Mouse (Mus musculus) telencephalon, adult 2 months (tissue): ENCODE measurements around the gene Gm16503.
"Not testable (repeated sequence)": the region's sequence is repeated elsewhere in the genome, so short reads cannot be mapped to it uniquely, and the experiment has no call there.

Experiments used
- DNase-seq: peaks from one replicate; pipeline ENCODE4 v3.0.0-alpha.2; 2011; ENCODE audit warnings: low read depth, low spot score

Gm16503 gene

GRCm38 (mm10) chr4:147539918-147540317 is at the start of gene Gm16503:
TSS of gene Gm16503 (plus strand) at chr4:147540218.
- DNase-seq = not testable (repeated sequence)

GRCm38 (mm10) chr4:147492117-147492516 is 47.9 kb upstream of the Gm16503 start, which contains the start of gene Zfp982:
TSS of gene Zfp982 (plus strand) at chr4:147492417.
- not testable (repeated sequence) for DNase-seq

- not testable (repeated sequence) for DNase-seq
Observed at GRCm38 (mm10) chr4:147498772-147499613, 41.0 kb upstream of the Gm16503 start.

- DNase-seq = no peak
Observed at GRCm38 (mm10) chr4:147509174-147509573, 30.8 kb upstream of the Gm16503 start.

- no peak for DNase-seq
Observed at GRCm38 (mm10) chr4:147518981-147519380, 21.0 kb upstream of the Gm16503 start.

- DNase-seq = no peak
Observed at GRCm38 (mm10) chr4:147520100-147520499, 19.9 kb upstream of the Gm16503 start.

GRCm38 (mm10) chr4:147525125-147525524 is 14.9 kb upstream of the Gm16503 start:
- no peak for DNase-seq

GRCm38 (mm10) chr4:147530366-147530765 is 9.7 kb upstream of the Gm16503 start:
- no peak for DNase-seq

GRCm38 (mm10) chr4:147535916-147536315 is 4.1 kb upstream of the Gm16503 start:
- DNase-seq = not testable (repeated sequence)

GRCm38 (mm10) chr4:147537702-147538101 is 2.3 kb upstream of the Gm16503 start:
- no peak for DNase-seq

GRCm38 (mm10) chr4:147541105-147541504 is 1.1 kb downstream of the Gm16503 start:
- DNase-seq = no peak

GRCm38 (mm10) chr4:147553071-147553470 is 13.1 kb downstream of the Gm16503 start, which contains the start of gene Zfp985:
TSS of gene Zfp985 (plus strand) at chr4:147553277.
- not testable (repeated sequence) for DNase-seq

- DNase-seq = not testable (repeated sequence)
Observed at GRCm38 (mm10) chr4:147554361-147554760, 14.3 kb downstream of the Gm16503 start.

GRCm38 (mm10) chr4:147556921-147557320 is 16.9 kb downstream of the Gm16503 start:
- not testable (repeated sequence) for DNase-seq

- DNase-seq = not testable (repeated sequence)
Observed at GRCm38 (mm10) chr4:147558011-147558410, 18.0 kb downstream of the Gm16503 start.

- DNase-seq = not testable (repeated sequence)
Observed at GRCm38 (mm10) chr4:147559096-147559495, 19.1 kb downstream of the Gm16503 start.

- DNase-seq = no peak
Observed at GRCm38 (mm10) chr4:147565426-147566220, 25.6 kb downstream of the Gm16503 start.

- DNase-seq = not testable (repeated sequence)
Observed at GRCm38 (mm10) chr4:147571156-147571555, 31.1 kb downstream of the Gm16503 start.

- not testable (repeated sequence) for DNase-seq
Observed at GRCm38 (mm10) chr4:147579371-147579770, 39.4 kb downstream of the Gm16503 start.

- DNase-seq = no peak
Observed at GRCm38 (mm10) chr4:147586511-147587473, 46.8 kb downstream of the Gm16503 start.
